Mouse (Mus musculus) kidney, adult 2 months (tissue): Measurements from ENCODE around the gene Slc25a13.

Source experiments
- CTCF ChIP-seq: fragments of 200-500 bp; conservative IDR thresholded peaks from 2 replicates; pipeline ENCODE4 v1.5.1; 2011; ENCODE audit warnings: low read depth, mild to moderate bottlenecking, control low read depth, low read length, moderate library complexity, mixed read lengths; ENCODE audit not compliant: insufficient read depth, insufficient read length
- POLR2A ChIP-seq: fragments of 200-500 bp; IDR thresholded peaks from one replicate; pipeline ENCODE4 v1.6.1; 2011; ENCODE audit warnings: low read depth, low read length, control low read depth

- no peak for TF ChIP-seq POLR2A
- no peak for TF ChIP-seq CTCF
Measured at GRCm38 (mm10) chr6:6205599-6206165, 11.3 kb downstream of the Slc25a13 start.
